14 mouse cellular contexts compared by ENCODE assay signal in the genomic region with DNA sequence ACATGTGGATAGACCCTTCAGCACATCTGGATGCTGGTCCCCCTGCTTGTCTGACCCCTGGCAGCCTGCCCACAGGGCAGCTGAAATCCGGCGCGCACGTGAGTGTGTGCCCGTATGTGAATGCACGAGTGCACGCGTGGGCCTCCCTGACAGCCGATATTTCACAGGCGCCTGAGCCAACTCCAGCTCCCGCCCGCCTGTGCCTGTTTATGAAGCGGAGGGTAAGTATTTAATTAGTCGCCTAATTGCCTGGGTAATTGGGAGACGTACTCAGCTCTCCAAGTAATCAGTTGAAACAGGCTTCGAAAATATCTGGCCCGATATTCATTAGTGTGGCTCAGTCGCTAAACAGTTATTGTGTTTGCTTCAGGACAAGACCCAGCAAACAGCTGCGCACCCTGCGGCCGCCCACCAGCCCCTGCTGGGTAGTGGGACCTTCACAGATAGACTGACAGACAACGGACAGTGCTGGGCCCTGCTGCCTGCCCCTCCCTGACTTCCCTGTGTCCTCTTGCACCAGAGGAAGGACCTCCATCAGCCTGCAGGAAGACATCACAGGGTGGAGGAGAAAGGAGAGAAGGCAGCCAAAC.
A peak's percentile ranks its signal among the peaks of the same experiment; 100 is the strongest.
DNase-seq lines count a peak whose midpoint lies in the region; ATAC-seq and TF ChIP-seq lines count a peak whose summit lies in the region.
"Had no signal": no experiment of that assay in that cellular context is flagged by ENCODE, and none has a peak within 500 bp of the region (broad histone marks: within the 10 kb centered on the region; RNA-seq: fewer than 3 reads in every experiment).

No protein-coding gene starts in this region.

- WGBS in forebrain, embryonic 11.5 days, result 59% methylated on average over 22 of the region's 22 CpGs
- 73% methylated on average over 22 of the region's 22 CpGs for whole genome bisulfite sequencing in forebrain, embryonic 10.5 days
- WGBS in forebrain, postnatal 0 days, result 16% methylated on average over 22 of the region's 22 CpGs
- 29% methylated on average over 22 of the region's 22 CpGs for WGBS in neural tube, embryonic 13.5 days
- WGBS in intestine, postnatal 0 days, result 73% methylated on average over 22 of the region's 22 CpGs

- H3K9me3 ChIP-seq in forebrain, embryonic 11.5 days (ENCODE audit: control insufficient read depth, low read length), result no peaks in the 10 kb centered on the region
- peaks cover 13% of the 10 kb centered on the region; the same call in 1 of the 2 replicates for H3K9me3 ChIP-seq in forebrain, embryonic 10.5 days
- peaks cover 13% of the 10 kb centered on the region for H3K9me3 ChIP-seq in forebrain, postnatal 0 days (ENCODE audit: low read length)
- H3K9me3 ChIP-seq in neural tube, embryonic 13.5 days, result peaks cover 15% of the 10 kb centered on the region
- H3K9me3 ChIP-seq in intestine, postnatal 0 days (ENCODE audit: control insufficient read depth), result no peaks in the 10 kb centered on the region

- peaks cover 24% of the 10 kb centered on the region for H3K27me3 ChIP-seq in forebrain, embryonic 11.5 days (ENCODE audit: control insufficient read depth, insufficient read depth, low read length)
- peaks cover 78% of the 10 kb centered on the region for H3K27me3 ChIP-seq in forebrain, embryonic 10.5 days (ENCODE audit: poor library complexity, severe bottlenecking)
- H3K27me3 ChIP-seq in forebrain, postnatal 0 days (ENCODE audit: insufficient read depth, low read length), result peaks cover 20% of the 10 kb centered on the region; the same call in 1 of the 2 replicates
- H3K27me3 ChIP-seq in neural tube, embryonic 13.5 days, result peaks cover 40% of the 10 kb centered on the region
- H3K27me3 ChIP-seq in intestine, postnatal 0 days (replicated peaks; ENCODE audit: control insufficient read depth, insufficient read depth, low read length), result no peaks in the 10 kb centered on the region; the same call in 1 of the 2 replicates

- no peaks in the 10 kb centered on the region; the same call in 1 of the 2 replicates for H3K4me1 ChIP-seq in forebrain, embryonic 11.5 days (replicated peaks; ENCODE audit: control insufficient read depth, insufficient read depth, low read length)
- H3K4me1 ChIP-seq in forebrain, embryonic 10.5 days, result peaks cover 12% of the 10 kb centered on the region
- no peaks in the 10 kb centered on the region for H3K4me1 ChIP-seq in forebrain, postnatal 0 days (ENCODE audit: insufficient read depth)
- peaks cover 6% of the 10 kb centered on the region; the same call in 1 of the 2 replicates for H3K4me1 ChIP-seq in neural tube, embryonic 13.5 days (replicated peaks)
- H3K4me1 ChIP-seq in intestine, postnatal 0 days (replicated peaks; ENCODE audit: control insufficient read depth, insufficient read depth, low read length), result no peaks in the 10 kb centered on the region
- H3K4me1 ChIP-seq: heart, embryonic 12.5 days; limb, embryonic 12.5 days had no signal

- no peak overlapping the region for H3K27ac ChIP-seq in forebrain, embryonic 11.5 days (ENCODE audit: low read depth, low read length)
- H3K27ac ChIP-seq in forebrain, embryonic 10.5 days, result no peak overlapping the region
- no peak overlapping the region for H3K27ac ChIP-seq in forebrain, postnatal 0 days (ENCODE audit: low read depth, low read length)
- peak overlapping the region; percentile 77 for H3K27ac ChIP-seq in neural tube, embryonic 13.5 days (replicated peaks)
- no peak overlapping the region for H3K27ac ChIP-seq in intestine, postnatal 0 days (ENCODE audit: low read depth, low read length)
- H3K27ac ChIP-seq: limb, embryonic 12.5 days had no signal

- H3K4me2 ChIP-seq in forebrain, embryonic 11.5 days (ENCODE audit: low read depth, low read length, severe bottlenecking), result no peak overlapping the region
- H3K4me2 ChIP-seq in forebrain, postnatal 0 days (ENCODE audit: low read depth), result no peak overlapping the region
- no peak overlapping the region for H3K4me2 ChIP-seq in neural tube, embryonic 13.5 days
- H3K4me2 ChIP-seq in intestine, postnatal 0 days (replicated peaks; ENCODE audit: low read depth), result no peak overlapping the region
- H3K4me2 ChIP-seq: heart, embryonic 12.5 days; limb, embryonic 12.5 days had no signal

- ATAC-seq in forebrain, embryonic 11.5 days (replicated peaks; ENCODE audit: low FRiP score), result peak; percentile 46; the same call in 1 of the 2 replicates
- peak; percentile 69 for ATAC-seq in forebrain, postnatal 0 days
- ATAC-seq in neural tube, embryonic 13.5 days (ENCODE audit: low read depth), result peak; percentile 73
- ATAC-seq in intestine, postnatal 0 days, result no peak

- TF ChIP-seq CTCF in forebrain, postnatal 0 days (IDR thresholded peaks at IDR 0.05; ENCODE audit: low read depth), result no peak
- no peak for TF ChIP-seq CTCF in intestine, postnatal 0 days (IDR thresholded peaks at IDR 0.05; ENCODE audit: low read depth)

- DNase-seq in forebrain, embryonic 11.5 days (ENCODE audit: low spot score), result peak; percentile 71
- no peak for DNase-seq in forebrain, embryonic 10.5 days (ENCODE audit: extremely low spot score, low spot score)
- peak; percentile 24 for DNase-seq in MN1 (ENCODE audit: low spot score)
- DNase-seq in forebrain, postnatal 0 days, result peak; percentile 54
- DNase-seq in spleen, postnatal 14 days (ENCODE audit: low spot score in 2 of 2), result no peak
- DNase-seq in ovary, postnatal 36 days (ENCODE audit: low spot score), result no peak
- DNase-seq: embryo, embryonic 11 days; gastrocnemius, postnatal 14 days; kidney, postnatal 14 days; lung, adult 18-20 months had no signal

- no peaks in the 10 kb centered on the region for H3K36me3 ChIP-seq in forebrain, embryonic 11.5 days (ENCODE audit: control insufficient read depth, insufficient read depth, low read length)
- H3K36me3 ChIP-seq in forebrain, embryonic 10.5 days (replicated peaks), result no peaks in the 10 kb centered on the region
- no peaks in the 10 kb centered on the region for H3K36me3 ChIP-seq in forebrain, postnatal 0 days (ENCODE audit: insufficient read depth)
- H3K36me3 ChIP-seq in neural tube, embryonic 13.5 days, result no peaks in the 10 kb centered on the region
- no peaks in the 10 kb centered on the region for H3K36me3 ChIP-seq in intestine, postnatal 0 days (ENCODE audit: control insufficient read depth, insufficient read depth)
- H3K36me3 ChIP-seq: heart, embryonic 12.5 days; limb, embryonic 12.5 days had no signal

- H3K4me3 ChIP-seq in forebrain, embryonic 11.5 days (ENCODE audit: low read depth, low read length), result no peak overlapping the region
- no peak overlapping the region for H3K4me3 ChIP-seq in forebrain, embryonic 10.5 days
- no peak overlapping the region for H3K4me3 ChIP-seq in forebrain, postnatal 0 days (ENCODE audit: low read depth, low read length)
- H3K4me3 ChIP-seq in neural tube, embryonic 13.5 days, result no peak overlapping the region
- no peak overlapping the region for H3K4me3 ChIP-seq in intestine, postnatal 0 days (ENCODE audit: low read depth, low read length)
- H3K4me3 ChIP-seq: heart, embryonic 12.5 days; limb, embryonic 12.5 days had no signal

- no peak overlapping the region for H3K9ac ChIP-seq in forebrain, embryonic 11.5 days (ENCODE audit: low read length)
- H3K9ac ChIP-seq in forebrain, postnatal 0 days, result no peak overlapping the region
- no peak overlapping the region for H3K9ac ChIP-seq in neural tube, embryonic 13.5 days
- H3K9ac ChIP-seq in intestine, postnatal 0 days (ENCODE audit: low read depth, low read length), result no peak overlapping the region
- H3K9ac ChIP-seq: heart, embryonic 12.5 days; limb, embryonic 12.5 days had no signal

Comparison
In these comparisons a context has a peak if more than half of its experiments do, and no peak if none do; other contexts are left out.
1. DNase-seq: peak in forebrain, embryonic 11.5 days (single experiment), MN1 (single experiment) and forebrain, postnatal 0 days (single experiment); none in forebrain, embryonic 10.5 days (single experiment), spleen, postnatal 14 days (0 of 2) and ovary, postnatal 36 days (single experiment).